14 mouse cellular contexts compared by ENCODE assay signal in the genomic region with DNA sequence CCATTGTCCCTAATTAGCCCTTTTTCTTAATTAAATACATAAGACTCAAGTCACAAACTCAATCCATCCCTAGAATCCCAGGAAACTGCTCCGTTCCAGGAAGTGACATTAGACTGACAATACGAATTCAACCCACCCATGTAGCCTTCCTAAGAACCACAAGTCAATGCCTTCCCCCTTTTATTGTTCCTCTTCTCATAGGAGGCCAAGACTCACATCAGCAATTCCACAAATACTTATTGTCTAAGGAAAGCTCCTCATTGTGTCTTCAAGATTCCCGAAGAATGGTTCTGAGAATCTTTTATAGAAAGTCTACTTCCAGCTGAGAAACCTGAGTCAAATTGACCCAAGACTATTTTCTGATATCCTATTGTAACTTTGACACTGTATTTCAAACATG.
"Had no signal": no experiment of that assay in that cellular context is flagged by ENCODE, and none has a peak within 500 bp of the region (broad histone marks: within the 10 kb centered on the region; RNA-seq: fewer than 3 reads in every experiment).

No protein-coding gene starts in this region.

- DNase-seq: cerebellum, postnatal 10 days; cerebellum, postnatal 14 days; cerebellum, postnatal 25 days; cerebellum, postnatal 36 days; embryo, embryonic 11 days; forebrain, postnatal 0 days; gastrocnemius, adult 2 months; gastrocnemius, postnatal 10 days; gastrocnemius, postnatal 14 days; gastrocnemius, postnatal 25 days; gastrocnemius, postnatal 36 days; heart, adult 11 months; heart, adult 18-20 months; heart, adult 2 months had no signal
